Mouse (Mus musculus): ENCODE measurements around the gene Bivm. TPM values are rescaled to one million over a fixed set of nuclear protein-coding genes. Genes with fewer than 3 reads are reported as not detected.

Bivm gene
- polyA plus RNA-seq (2012): 1.1 and 2.4 TPM in 2 replicates

GRCm38 (mm10) chr1:44118239-44119054 is at the start of gene Bivm, which contains the start of gene Kdelc1:
Bivm (plus strand) TSS chr1:44118957.
Kdelc1 (minus strand) TSS chr1:44118808.

GRCm38 (mm10) chr1:44102259-44102717 is 16.5 kb upstream of the Bivm start, which contains the start of gene Tex30:
Tex30 (minus strand) TSS chr1:44102441.

GRCm38 (mm10) chr1:44147563-44148381 is 29.0 kb downstream of the Bivm start, which contains the start of gene Ercc5:
Ercc5 (plus strand) TSS chr1:44147744.

Other genes with a start within 250 kb of the Bivm start
- gene Tpp2, start 185.3 kb upstream of the Bivm start, polyA plus RNA-seq (2012): 7.1 and 9.6 TPM in 2 replicates
- not detected in 2 replicates for gene Mettl21c, start 98.9 kb upstream of the Bivm start, polyA plus RNA-seq (2012)
- gene Gm8251, start 57.0 kb upstream of the Bivm start, polyA plus RNA-seq (2012): 0.04 TPM in 1 of 2 replicates, not detected in the other
- 19.6 and 20.4 TPM in 2 replicates for gene Tex30, start 16.5 kb upstream of the Bivm start, polyA plus RNA-seq (2012)
- 7.6 and 8.2 TPM in 2 replicates for gene Kdelc1, start 149 bp upstream of the Bivm start, polyA plus RNA-seq (2012)
- 1.7 and 2.1 TPM in 2 replicates for gene Ercc5, start 28.8 kb downstream of the Bivm start, polyA plus RNA-seq (2012)
- gene Mettl21e, start 100.0 kb downstream of the Bivm start, polyA plus RNA-seq (2012): 0.04 TPM in 1 of 2 replicates, not detected in the other